Mouse (Mus musculus) thymus, postnatal 10 days (tissue): ENCODE results near the gene Neurod4.
"Not testable (repeated sequence)": the region's sequence is repeated elsewhere in the genome, so short reads cannot be mapped to it uniquely, and the experiment has no call there.

ENCODE experiments used
- DNase-seq, 2 experiments: peaks; one replicate each; pipeline ENCODE4 v3.0.0; 2021; ENCODE audit warnings: low spot score in 2 of 2

The Neurod4 gene

GRCm38 (mm10) chr10:130280066-130280465 lies at the start of gene Neurod4:
Gene Neurod4 (minus strand): TSS chr10:130280240.
- no peak for DNase-seq

GRCm38 (mm10) chr10:130324243-130324642 lies 44.2 kb upstream of the Neurod4 start:
- peak in 1 of 2 experiments; percentile 4 for DNase-seq

GRCm38 (mm10) chr10:130322637-130323036 lies 42.6 kb upstream of the Neurod4 start, which contains the start of gene Tespa1:
Gene Tespa1 (plus strand): TSS chr10:130322870.
- DNase-seq = peak; percentile 71 to 76

- no peak for DNase-seq
Observed at GRCm38 (mm10) chr10:130322062-130322461, 42.0 kb upstream of the Neurod4 start.

- DNase-seq = no peak
Observed at GRCm38 (mm10) chr10:130320715-130321114, 40.7 kb upstream of the Neurod4 start.

GRCm38 (mm10) chr10:130318720-130319119 lies 38.7 kb upstream of the Neurod4 start:
- no peak for DNase-seq

GRCm38 (mm10) chr10:130315846-130316245 lies 35.8 kb upstream of the Neurod4 start:
- no peak for DNase-seq

- DNase-seq = no peak
Observed at GRCm38 (mm10) chr10:130314110-130314829, 34.2 kb upstream of the Neurod4 start.

- peak; percentile 58 to 77 for DNase-seq
Observed at GRCm38 (mm10) chr10:130313531-130313930, 33.5 kb upstream of the Neurod4 start.

- no peak for DNase-seq
Observed at GRCm38 (mm10) chr10:130311534-130312227, 31.6 kb upstream of the Neurod4 start.

GRCm38 (mm10) chr10:130304138-130304537 lies 24.1 kb upstream of the Neurod4 start:
- not testable (repeated sequence) for DNase-seq

GRCm38 (mm10) chr10:130298748-130299147 lies 18.7 kb upstream of the Neurod4 start:
- not testable (repeated sequence) for DNase-seq

- no peak for DNase-seq
Observed at GRCm38 (mm10) chr10:130293741-130294408, 13.8 kb upstream of the Neurod4 start.

GRCm38 (mm10) chr10:130288007-130288406 lies 8.0 kb upstream of the Neurod4 start:
- no peak for DNase-seq

GRCm38 (mm10) chr10:130287201-130287600 lies 7.2 kb upstream of the Neurod4 start:
- no peak for DNase-seq

GRCm38 (mm10) chr10:130281982-130282449 lies 2.0 kb upstream of the Neurod4 start:
- DNase-seq = no peak

GRCm38 (mm10) chr10:130276496-130276895 lies 3.5 kb downstream of the Neurod4 start:
- no peak for DNase-seq

GRCm38 (mm10) chr10:130275759-130276158 lies 4.3 kb downstream of the Neurod4 start:
- no peak for DNase-seq

GRCm38 (mm10) chr10:130263203-130263602 lies 16.8 kb downstream of the Neurod4 start:
- DNase-seq = no peak

GRCm38 (mm10) chr10:130259483-130259882 lies 20.6 kb downstream of the Neurod4 start:
- DNase-seq = no peak

GRCm38 (mm10) chr10:130244271-130244670 lies 35.8 kb downstream of the Neurod4 start:
- no peak for DNase-seq
